Mouse (Mus musculus) heart, embryonic 15.5 days (tissue): ENCODE measurements around the gene Ric8a. TPM values are rescaled to one million over a fixed set of nuclear protein-coding genes. Genes with fewer than 3 reads are reported as not detected.

Source experiments
- ATAC-seq: fragments of 200-750 bp; cut with Nextera tagmentation; replicated peaks from 2 replicates; pipeline ENCODE4 v1.8.0; 2017; ENCODE audit warnings: low read depth, moderate TSS enrichment; ENCODE audit not compliant: insufficient number of reproducible peaks, insufficient read depth, low FRiP score
- H3K27ac ChIP-seq: fragments of 300-500 bp; sonication (generic); 2 replicates; pipeline ENCODE4 v1.5.1; 2015; ENCODE audit warnings: mild to moderate bottlenecking, inconsistent platforms
- H3K27me3 ChIP-seq: fragments of 300-500 bp; sonication (generic); 2 replicates; pipeline ENCODE4 v1.6.1; 2015; ENCODE audit warnings: inconsistent platforms
- H3K36me3 ChIP-seq: fragments of 300-500 bp; sonication (generic); 2 replicates; pipeline ENCODE4 v1.6.1; 2015; ENCODE audit warnings: mild to moderate bottlenecking, inconsistent platforms
- H3K4me1 ChIP-seq: fragments of 300-500 bp; sonication (generic); replicated peaks from 2 replicates; pipeline ENCODE4 v1.6.1; 2015; ENCODE audit warnings: inconsistent platforms
- H3K4me2 ChIP-seq: fragments of 300-500 bp; sonication (generic); 2 replicates; pipeline ENCODE4 v1.6.1; 2015; ENCODE audit warnings: inconsistent platforms, mild to moderate bottlenecking, moderate library complexity
- H3K4me3 ChIP-seq: fragments of 300-500 bp; sonication (generic); 2 replicates; pipeline ENCODE4 v1.5.1; 2015; ENCODE audit warnings: mild to moderate bottlenecking, inconsistent platforms
- H3K9ac ChIP-seq: fragments of 300-500 bp; sonication (generic); 2 replicates; pipeline ENCODE4 v1.6.1; 2015; ENCODE audit warnings: mild to moderate bottlenecking, inconsistent platforms
- H3K9me3 ChIP-seq: fragments of 300-500 bp; sonication (generic); replicated peaks from 2 replicates; pipeline ENCODE4 v1.6.1; 2016; ENCODE audit warnings: inconsistent platforms
- WGBS: fragments of 180-500 bp; shearing (Covaris S2); methylation state at CpG from one replicate; pipeline ENCODE4 v1.1.7; 2015; ENCODE audit warnings: mixed read lengths; 5-methylcytosine and 5-hydroxymethylcytosine counted together
- polyA plus RNA-seq: library from polyadenylated mRNA; unstranded; fragments of >200 nt; fragmentation: Nextera tagmentation; extraction: Ambion mirVana; gene quantifications from 2 replicates; pipeline ENCODE4 v1.2.1, GENCODE M21; 2015

Gene Ric8a
- polyA plus RNA-seq: 36.0 and 47.3 TPM in 2 replicates

- under 1% methylated on average over 50 of the region's 50 CpGs for WGBS
- peaks cover 32% of the 10 kb centered on the region for H3K4me1 ChIP-seq
- peak within 1 kb of the TSS; percentile 95 for H3K9ac ChIP-seq
- no peaks in the 10 kb centered on the region for H3K27me3 ChIP-seq
- peak; percentile 82 for ATAC-seq
- H3K9me3 ChIP-seq: no peaks in the 10 kb centered on the region
- H3K36me3 ChIP-seq: peaks cover 55% of the 10 kb centered on the region
- peak within 1 kb of the TSS; percentile 95 for H3K4me2 ChIP-seq
- H3K4me3 ChIP-seq: peak within 1 kb of the TSS; percentile 97
- peak within 1 kb of the TSS; percentile 95 for H3K27ac ChIP-seq
Observed at GRCm38 (mm10) chr7:140856785-140857549, at the start of gene Ric8a. TSS of gene Ric8a (plus strand) at chr7:140856957.

GRCm38 (mm10) chr7:140810496-140810895 lies 46.3 kb upstream of the Ric8a start:
- no peak overlapping the region for H3K27ac ChIP-seq
- H3K4me1 ChIP-seq: no peaks in the 10 kb centered on the region
- H3K9ac ChIP-seq: no peak overlapping the region
- WGBS: 86% methylated on average over 6 of the region's 6 CpGs
- H3K27me3 ChIP-seq: no peaks in the 10 kb centered on the region
- ATAC-seq: no peak
- no peaks in the 10 kb centered on the region for H3K36me3 ChIP-seq
- H3K4me3 ChIP-seq: no peak overlapping the region
- H3K4me2 ChIP-seq: no peak overlapping the region
- H3K9me3 ChIP-seq: no peaks in the 10 kb centered on the region

- H3K4me1 ChIP-seq: no peaks in the 10 kb centered on the region
- no peak for ATAC-seq
- H3K9me3 ChIP-seq: no peaks in the 10 kb centered on the region
- no peak overlapping the region for H3K9ac ChIP-seq
- no peaks in the 10 kb centered on the region for H3K27me3 ChIP-seq
- no peak overlapping the region for H3K4me3 ChIP-seq
- H3K4me2 ChIP-seq: no peak overlapping the region
- no peaks in the 10 kb centered on the region for H3K36me3 ChIP-seq
- no peak overlapping the region for H3K27ac ChIP-seq
- 82% methylated on average over 13 of the region's 13 CpGs for WGBS
Observed at GRCm38 (mm10) chr7:140811714-140812113, 45.0 kb upstream of the Ric8a start.

- Histone ChIP-seq H3K9me3 (no peaks in the 10 kb centered on the region), H3K27me3 (no peaks in the 10 kb centered on the region), H3K36me3 (no peaks in the 10 kb centered on the region), H3K4me3 (no peak overlapping the region), H3K27ac (no peak overlapping the region), H3K4me2 (no peak overlapping the region), H3K4me1 (no peaks in the 10 kb centered on the region), H3K9ac (no peak overlapping the region)
- whole genome bisulfite sequencing: 79% methylated on average over 12 of the region's 12 CpGs
- no peak for ATAC-seq
Observed at GRCm38 (mm10) chr7:140812850-140813249, 43.9 kb upstream of the Ric8a start.

GRCm38 (mm10) chr7:140820173-140820572 lies 36.6 kb upstream of the Ric8a start:
- H3K27ac ChIP-seq: no peak overlapping the region
- H3K4me3 ChIP-seq: no peak overlapping the region
- no peak for ATAC-seq
- WGBS: 66% methylated on average over 4 of the region's 4 CpGs
- no peak overlapping the region for H3K4me2 ChIP-seq
- no peaks in the 10 kb centered on the region for H3K36me3 ChIP-seq
- no peaks in the 10 kb centered on the region for H3K9me3 ChIP-seq
- H3K9ac ChIP-seq: no peak overlapping the region
- H3K4me1 ChIP-seq: peaks cover 9% of the 10 kb centered on the region; the same call in 1 of the 2 replicates
- H3K27me3 ChIP-seq: no peaks in the 10 kb centered on the region

GRCm38 (mm10) chr7:140821305-140821652 lies 35.5 kb upstream of the Ric8a start:
- H3K4me2 ChIP-seq: peak overlapping the region; percentile 85
- no peak for ATAC-seq
- H3K9ac ChIP-seq: no peak overlapping the region
- no peaks in the 10 kb centered on the region for H3K9me3 ChIP-seq
- WGBS: 45% methylated on average over 5 of the region's 5 CpGs
- peaks cover 9% of the 10 kb centered on the region; the same call in 1 of the 2 replicates for H3K4me1 ChIP-seq
- H3K27me3 ChIP-seq: no peaks in the 10 kb centered on the region
- H3K27ac ChIP-seq: no peak overlapping the region
- peak overlapping the region; percentile 54 for H3K4me3 ChIP-seq
- no peaks in the 10 kb centered on the region for H3K36me3 ChIP-seq

GRCm38 (mm10) chr7:140821653-140822329 lies 35.0 kb upstream of the Ric8a start, which contains the start of gene Zfp941:
TSS of gene Zfp941 (minus strand) at chr7:140822178.
- Histone ChIP-seq H3K4me1 (peaks cover 9% of the 10 kb centered on the region; the same call in 1 of the 2 replicates), H3K36me3 (no peaks in the 10 kb centered on the region), H3K9me3 (no peaks in the 10 kb centered on the region), H3K4me2 (peak within 1 kb of the TSS; percentile 85), H3K27ac (no peak within 1 kb of the TSS), H3K9ac (peak within 1 kb of the TSS; percentile 60), H3K4me3 (peak within 1 kb of the TSS; percentile 54), H3K27me3 (no peaks in the 10 kb centered on the region)
- ATAC-seq: no peak; the same call in 1 of the 2 replicates
- WGBS: 2% methylated on average over 21 of the region's 21 CpGs

- 89% methylated on average over 4 of the region's 4 CpGs for WGBS
- Histone ChIP-seq H3K4me2 (no peak overlapping the region), H3K4me1 (peaks cover 9% of the 10 kb centered on the region; the same call in 1 of the 2 replicates), H3K36me3 (no peaks in the 10 kb centered on the region), H3K4me3 (no peak overlapping the region), H3K9ac (no peak overlapping the region), H3K27me3 (no peaks in the 10 kb centered on the region), H3K9me3 (no peaks in the 10 kb centered on the region), H3K27ac (no peak overlapping the region)
- no peak for ATAC-seq
Observed at GRCm38 (mm10) chr7:140822731-140823130, 34.0 kb upstream of the Ric8a start.

- Histone ChIP-seq H3K36me3 (no peaks in the 10 kb centered on the region), H3K4me2 (peak overlapping the region; percentile 34), H3K9ac (no peak overlapping the region), H3K4me3 (no peak overlapping the region), H3K27me3 (no peaks in the 10 kb centered on the region), H3K27ac (no peak overlapping the region), H3K4me1 (peaks cover 4% of the 10 kb centered on the region; the same call in 1 of the 2 replicates), H3K9me3 (no peaks in the 10 kb centered on the region)
- 24% methylated on average over 8 of the region's 8 CpGs for WGBS
- ATAC-seq: no peak
Observed at GRCm38 (mm10) chr7:140828171-140828881, 28.4 kb upstream of the Ric8a start.

GRCm38 (mm10) chr7:140831447-140831846 lies 25.3 kb upstream of the Ric8a start:
- Histone ChIP-seq H3K4me1 (peaks cover 4% of the 10 kb centered on the region; the same call in 1 of the 2 replicates), H3K27me3 (peaks cover 7% of the 10 kb centered on the region), H3K4me2 (no peak overlapping the region), H3K9me3 (no peaks in the 10 kb centered on the region), H3K4me3 (no peak overlapping the region), H3K27ac (no peak overlapping the region), H3K36me3 (no peaks in the 10 kb centered on the region), H3K9ac (no peak overlapping the region)
- no peak for ATAC-seq
- 53% methylated on average over 6 of the region's 6 CpGs for WGBS

- H3K9ac ChIP-seq: no peak overlapping the region
- peaks cover 21% of the 10 kb centered on the region for H3K27me3 ChIP-seq
Observed at GRCm38 (mm10) chr7:140833341-140833740, 23.4 kb upstream of the Ric8a start.

More at GRCm38 (mm10) chr7:140833341-140833740, 23.4 kb upstream of the Ric8a start:
- Histone ChIP-seq H3K9me3 (no peaks in the 10 kb centered on the region), H3K36me3 (no peaks in the 10 kb centered on the region), H3K27ac (no peak overlapping the region), H3K4me3 (no peak overlapping the region), H3K4me1 (peaks cover under 1% of the 10 kb centered on the region; the same call in 1 of the 2 replicates), H3K4me2 (no peak overlapping the region)
- 81% methylated on average over 4 of the region's 4 CpGs for WGBS
- ATAC-seq: no peak
